Mouse (Mus musculus): Measurements from ENCODE around the gene Chst14.

Gene Chst14

DNA sequence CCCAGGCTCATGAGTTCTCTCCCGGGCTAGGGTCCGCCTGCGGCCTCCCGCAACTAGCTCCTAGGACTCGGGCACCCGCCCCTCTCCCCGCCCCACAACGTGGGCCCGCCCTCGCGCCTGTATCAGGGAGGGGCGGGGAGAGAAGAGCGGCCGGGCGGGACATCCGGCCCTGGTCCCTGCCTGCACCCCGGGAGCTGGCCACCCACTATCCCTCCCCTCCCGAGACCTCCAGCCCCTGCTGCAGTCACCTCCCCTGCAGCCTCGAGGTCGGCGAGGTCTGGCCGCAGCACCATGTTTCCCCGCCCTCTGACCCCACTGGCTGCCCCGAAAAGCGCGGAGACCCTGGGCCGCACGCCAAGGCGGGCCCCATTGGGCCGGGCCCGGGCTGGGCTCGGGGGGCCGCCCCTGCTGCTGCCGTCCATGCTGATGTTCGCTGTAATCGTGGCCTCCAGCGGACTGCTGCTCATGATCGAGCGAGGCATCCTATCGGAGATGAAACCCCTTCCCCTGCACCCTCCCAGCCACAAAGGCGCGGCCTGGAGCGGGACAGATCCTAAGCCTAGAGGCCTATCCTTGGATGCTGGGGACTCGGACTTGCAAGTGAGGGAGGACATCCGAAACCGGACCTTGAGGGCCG is at the start of gene Chst14:
TSS of gene Chst14 (plus strand) at position 136 of the 637 bp plus-strand sequence.
- in situ Hi-C loops (cut with MboI): no loop called here

DNA sequence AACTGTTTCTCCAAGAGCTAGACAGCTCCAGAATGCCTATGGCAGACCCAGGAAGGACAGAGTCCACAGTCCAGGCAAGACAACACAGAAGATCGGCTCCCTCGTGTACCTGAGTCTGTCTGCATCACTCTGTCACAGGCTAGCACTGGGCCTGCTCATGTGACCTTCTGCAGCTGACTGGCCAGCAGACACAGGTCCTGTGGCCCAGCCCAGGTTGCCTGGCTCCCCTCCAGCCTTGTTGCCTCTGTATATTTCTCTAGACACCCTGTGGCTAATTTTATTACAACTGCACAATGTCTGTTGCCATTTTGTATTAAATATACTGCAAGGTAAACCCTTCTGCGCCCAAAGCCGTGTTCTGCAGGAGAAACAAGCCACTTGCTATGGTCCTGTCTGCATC is 45.3 kb upstream of the Chst14 start:
- in situ Hi-C loops (cut with MboI): loop anchor here (5.0 to 25.0 kb wide), 3 partner anchors 119 to 394 kb away; partner anchors contain the start of genes Ccdc9b, Phgr1 and Srp14

DNA sequence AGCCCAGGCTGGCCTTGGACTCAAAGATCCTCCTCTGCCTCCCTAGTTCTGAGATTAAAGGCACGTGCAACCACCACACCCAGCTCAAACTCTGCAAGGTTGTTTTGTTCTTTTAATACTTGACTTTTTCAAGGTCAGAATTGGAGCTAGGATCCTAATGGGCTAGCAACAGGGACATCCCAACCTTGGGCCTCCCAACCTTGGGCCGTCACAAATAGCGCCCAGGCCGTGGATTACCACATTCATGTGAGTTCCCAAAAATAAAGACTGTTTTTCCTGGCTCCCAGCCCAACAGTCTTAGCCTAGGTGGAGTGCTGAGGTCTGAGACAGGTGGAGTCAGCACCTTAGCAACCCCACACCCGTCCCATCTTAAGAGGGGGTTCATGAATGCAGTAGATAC is 44.3 kb upstream of the Chst14 start:
- in situ Hi-C loops (cut with MboI): loop anchor here (5.0 to 25.0 kb wide), 3 partner anchors 120 to 395 kb away; partner anchors contain the start of genes Ccdc9b, Phgr1 and Srp14

DNA sequence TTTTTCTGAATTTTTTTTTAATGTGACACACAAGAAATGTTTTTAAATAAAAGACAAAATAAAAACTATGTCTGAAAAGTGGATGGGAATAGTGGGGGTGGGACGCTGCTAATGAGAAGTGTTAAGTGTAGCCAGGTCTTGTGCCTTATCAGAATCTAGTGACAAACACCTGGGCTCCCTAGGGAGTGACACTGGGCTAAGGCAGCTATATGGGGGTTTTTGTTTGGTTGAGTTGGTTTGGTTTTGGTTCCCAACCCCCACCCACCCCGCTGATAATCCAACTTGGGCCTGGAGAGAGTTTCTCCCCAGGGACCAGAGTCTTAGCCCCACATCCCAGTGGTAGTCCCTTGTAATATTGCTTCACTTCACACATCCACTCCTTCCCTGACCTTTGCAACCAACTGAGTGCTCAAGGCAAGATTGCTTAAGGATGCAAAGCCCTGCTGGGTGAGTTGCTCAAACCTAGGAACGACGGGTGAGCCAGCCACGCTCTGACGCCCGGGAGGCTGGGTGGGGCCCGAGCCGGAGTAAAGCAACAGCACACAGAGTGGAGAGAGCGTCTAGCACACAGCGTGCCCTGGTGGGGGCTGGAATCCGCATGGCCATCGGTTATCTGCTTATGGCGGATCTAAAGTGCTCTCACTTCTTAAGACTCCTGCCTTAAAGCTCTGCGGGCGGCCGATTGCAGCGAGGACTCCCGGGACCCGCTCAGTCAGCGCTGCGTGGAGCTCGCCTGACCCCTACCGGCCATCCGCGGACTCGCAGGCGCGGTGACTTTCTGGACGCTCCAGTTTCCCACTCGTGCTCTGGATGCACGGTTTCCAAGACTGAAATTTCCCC is 43.2 kb upstream of the Chst14 start:
- in situ Hi-C loops (cut with MboI): loop anchor here (5.0 to 25.0 kb wide), 3 partner anchors 121 to 396 kb away; partner anchors contain the start of genes Ccdc9b, Phgr1 and Srp14

DNA sequence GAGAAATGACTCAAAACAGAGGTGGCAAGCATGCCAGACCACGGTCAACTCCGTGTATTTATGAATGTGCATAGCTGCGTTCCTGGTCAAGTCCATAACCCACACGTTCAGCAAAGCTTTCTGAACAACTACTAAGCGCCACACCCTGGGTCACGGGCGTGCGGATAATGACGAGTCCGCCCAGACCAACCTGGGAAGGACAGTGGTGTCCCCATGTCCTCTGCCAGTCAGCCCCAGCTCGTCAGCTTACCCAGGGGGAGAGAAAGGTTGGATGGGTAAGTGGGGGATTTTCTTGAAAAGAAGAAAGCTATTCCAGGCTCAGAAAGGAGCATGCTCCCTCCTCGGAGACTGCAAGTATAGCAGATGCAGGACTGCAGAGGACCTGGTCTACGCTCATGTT is 38.9 kb upstream of the Chst14 start:
- in situ Hi-C loops (cut with MboI): loop anchor here (25.0 kb wide), 2 partner anchors 125 to 400 kb away; partner anchors contain the start of genes Ccdc9b, Phgr1 and Srp14

DNA sequence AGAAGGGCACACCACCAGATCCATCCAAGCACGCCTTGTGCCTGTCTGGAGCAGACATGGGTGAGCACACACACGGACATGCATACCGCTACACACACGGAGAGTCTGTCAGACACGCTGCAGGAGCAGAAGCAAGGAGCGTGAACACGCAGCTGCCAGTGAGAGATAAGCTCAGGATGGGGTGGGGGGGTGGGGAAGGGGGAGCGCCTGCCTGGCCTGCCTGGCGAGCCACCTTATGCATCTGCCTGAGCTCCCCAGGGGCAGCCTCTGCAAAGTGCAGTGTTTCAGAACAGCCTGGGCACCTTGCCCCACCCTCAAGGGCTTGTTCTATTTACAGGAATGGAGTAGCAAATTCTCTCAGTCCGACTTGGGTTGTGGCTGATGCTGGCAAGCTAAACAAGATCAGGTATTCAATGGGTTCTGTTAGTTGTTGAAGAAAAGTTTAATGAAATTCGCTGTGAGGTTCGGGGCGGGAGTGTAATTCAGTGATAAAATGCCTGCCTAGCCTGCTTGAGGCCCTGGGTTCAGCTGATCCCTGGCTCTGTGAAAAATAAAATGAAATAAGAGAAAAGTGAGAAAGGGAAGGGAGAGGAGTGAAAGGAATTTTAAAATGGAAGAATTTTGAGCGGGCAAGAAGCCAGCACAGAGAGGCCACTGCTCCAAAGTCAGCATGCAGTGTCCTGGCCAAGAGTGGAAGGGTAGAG is 38.3 kb upstream of the Chst14 start:
- in situ Hi-C loops (cut with MboI): loop anchor here (25.0 kb wide), 2 partner anchors 126 to 401 kb away; partner anchors contain the start of genes Ccdc9b, Phgr1 and Srp14

DNA sequence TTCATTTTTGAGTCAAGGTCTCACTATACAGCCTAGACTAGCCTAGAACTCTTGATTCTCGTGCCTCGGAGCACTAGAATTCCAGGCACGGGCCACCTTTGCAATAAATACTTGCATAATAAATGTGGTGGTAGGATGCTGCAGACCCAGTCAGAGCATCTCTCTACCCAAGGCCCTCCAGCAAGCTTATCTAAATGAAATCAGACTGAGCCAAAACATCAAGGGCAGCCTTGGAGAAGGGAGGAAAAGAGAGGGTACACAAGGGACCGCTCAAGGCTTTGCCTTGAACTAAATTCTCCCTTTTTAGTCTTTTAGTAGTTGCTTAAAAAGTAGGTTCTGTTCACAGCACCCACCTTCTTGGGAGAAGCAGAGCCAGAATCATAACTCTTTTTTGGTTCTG is 35.1 kb upstream of the Chst14 start:
- in situ Hi-C loops (cut with MboI): loop anchor here (25.0 kb wide), 2 partner anchors 129 to 404 kb away; partner anchors contain the start of genes Ccdc9b, Phgr1 and Srp14

DNA sequence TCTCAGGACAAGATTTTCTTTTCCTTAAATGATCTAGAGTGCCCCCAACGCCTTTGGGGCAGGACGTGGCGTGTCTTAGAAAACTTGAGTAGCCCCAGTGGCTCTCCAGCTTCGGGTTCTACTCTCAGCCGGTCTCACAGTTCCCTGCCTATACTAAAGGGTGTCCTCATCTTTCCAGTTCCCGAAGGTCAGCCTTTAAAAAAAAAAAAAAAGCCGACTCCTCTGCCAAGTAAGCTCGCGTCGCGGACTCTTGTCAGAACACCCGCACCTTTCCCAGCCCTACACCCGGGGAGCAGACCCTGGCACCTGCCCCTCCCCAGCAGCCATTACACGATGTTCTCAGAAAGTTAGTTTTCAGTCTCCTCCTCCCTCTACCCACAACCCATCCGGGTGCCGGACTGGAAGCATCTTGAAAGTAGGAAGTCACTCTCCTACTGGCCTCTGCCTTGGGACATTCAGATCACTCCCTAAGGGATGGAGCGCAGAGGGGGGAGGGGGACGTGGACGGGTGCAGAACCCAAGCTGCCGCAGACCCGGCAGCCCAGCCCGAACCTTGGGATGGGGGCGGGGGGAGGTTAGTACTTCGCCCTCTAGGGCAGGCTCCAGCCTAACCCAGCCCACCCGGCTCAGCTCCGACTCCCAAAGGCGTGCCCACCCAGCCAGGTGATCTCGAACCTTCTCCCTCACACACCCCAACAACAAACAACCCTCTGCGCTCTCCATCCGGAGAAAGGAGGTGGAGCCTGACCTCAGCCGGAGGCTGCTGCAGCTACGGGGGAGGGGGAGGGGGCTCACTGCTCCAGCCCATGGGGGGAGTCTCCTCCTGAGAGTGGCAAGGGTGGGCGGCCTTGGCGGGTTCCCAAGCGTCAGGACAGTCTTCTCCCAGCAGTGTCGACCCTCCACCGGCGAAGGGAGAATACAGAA is 30.0 kb upstream of the Chst14 start:
- in situ Hi-C loops (cut with MboI): loop anchor here (25.0 kb wide), 2 partner anchors 134 to 409 kb away; partner anchors contain the start of genes Ccdc9b, Phgr1 and Srp14

DNA sequence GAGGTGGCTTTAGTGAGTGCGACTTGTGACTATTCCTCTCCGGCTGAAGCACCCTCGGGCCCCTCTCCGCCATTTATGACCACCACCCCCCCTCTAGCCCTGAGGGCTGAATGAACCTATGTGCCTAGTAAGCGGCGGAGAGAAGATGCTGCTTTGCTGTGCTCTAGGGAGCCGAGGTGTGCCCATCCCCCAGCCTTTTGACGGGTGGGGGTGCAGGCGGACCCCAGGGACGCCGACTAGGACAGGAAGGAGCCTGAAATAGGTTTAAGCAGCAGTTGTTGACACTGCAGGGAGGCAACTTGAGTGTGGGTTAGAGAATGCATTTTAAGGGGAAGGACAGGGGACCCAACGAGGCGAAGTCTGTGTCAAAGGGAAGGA is 29.4 kb upstream of the Chst14 start:
- in situ Hi-C loops (cut with MboI): loop anchor here (25.0 kb wide), 2 partner anchors 135 to 410 kb away; partner anchors contain the start of genes Ccdc9b, Phgr1 and Srp14

DNA sequence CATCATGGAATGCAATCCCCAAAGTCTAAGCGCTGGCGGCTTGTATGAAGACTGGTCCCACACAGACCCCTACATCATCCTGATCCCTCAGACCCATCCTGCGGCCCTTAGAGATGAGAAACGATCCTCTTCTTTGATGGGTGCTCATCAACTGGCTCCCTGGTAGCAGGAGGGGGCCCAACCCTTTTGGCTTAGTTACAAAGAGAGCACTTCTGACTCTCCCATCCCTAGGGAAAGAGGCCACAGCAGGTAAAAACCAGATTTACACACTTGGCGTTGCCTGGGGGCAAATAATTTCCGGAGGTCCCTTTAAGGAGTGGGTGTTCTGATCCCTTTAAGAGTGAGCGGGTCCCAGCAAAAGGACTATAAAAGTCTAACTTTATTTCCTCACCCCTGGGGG is 28.9 kb upstream of the Chst14 start:
- in situ Hi-C loops (cut with MboI): loop anchor here (25.0 kb wide), 2 partner anchors 135 to 410 kb away; partner anchors contain the start of genes Ccdc9b, Phgr1 and Srp14

DNA sequence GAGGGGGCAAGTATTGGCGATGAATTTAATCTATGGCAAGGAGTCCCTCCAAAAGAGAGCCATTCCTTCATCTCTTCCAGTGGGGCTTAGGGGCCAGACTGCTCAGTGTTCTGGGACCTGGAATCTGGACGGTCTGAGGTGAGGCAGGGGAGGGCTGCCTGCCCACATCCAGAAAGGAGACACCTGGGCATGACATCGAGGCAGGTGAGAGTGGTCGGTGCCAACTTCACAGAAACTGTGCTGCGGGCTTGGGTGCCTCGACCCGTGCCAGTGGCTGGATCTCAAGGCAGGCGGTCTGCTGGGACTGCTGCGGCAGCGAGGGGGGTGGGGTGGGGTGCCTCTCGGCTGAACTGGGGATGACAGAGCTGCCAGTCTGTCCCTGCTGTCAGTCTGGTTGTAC is 28.5 kb upstream of the Chst14 start:
- in situ Hi-C loops (cut with MboI): loop anchor here (25.0 kb wide), 2 partner anchors 136 to 411 kb away; partner anchors contain the start of genes Ccdc9b, Phgr1 and Srp14

DNA sequence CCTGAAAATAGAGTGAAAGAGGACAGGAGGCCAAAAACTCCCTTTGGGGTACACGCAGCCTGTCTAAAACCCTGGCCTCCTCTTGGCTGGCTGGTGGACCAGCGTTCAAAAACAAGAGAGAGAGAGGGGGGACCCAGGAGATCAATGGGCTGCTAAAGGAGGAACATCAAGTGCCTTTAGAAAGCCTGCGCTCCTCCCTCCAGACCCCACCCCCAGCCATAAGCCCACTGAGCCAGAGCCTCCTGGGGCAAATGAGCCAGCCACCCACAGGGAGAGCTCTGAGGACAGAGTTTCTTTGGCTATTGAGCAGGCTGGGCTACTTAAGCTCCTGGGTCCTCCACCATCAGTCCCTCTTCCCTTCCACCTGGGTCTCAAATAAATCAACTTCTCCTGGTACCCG is 27.5 kb upstream of the Chst14 start:
- in situ Hi-C loops (cut with MboI): loop anchor here (25.0 kb wide), 2 partner anchors 136 to 411 kb away; partner anchors contain the start of genes Ccdc9b, Phgr1 and Srp14

DNA sequence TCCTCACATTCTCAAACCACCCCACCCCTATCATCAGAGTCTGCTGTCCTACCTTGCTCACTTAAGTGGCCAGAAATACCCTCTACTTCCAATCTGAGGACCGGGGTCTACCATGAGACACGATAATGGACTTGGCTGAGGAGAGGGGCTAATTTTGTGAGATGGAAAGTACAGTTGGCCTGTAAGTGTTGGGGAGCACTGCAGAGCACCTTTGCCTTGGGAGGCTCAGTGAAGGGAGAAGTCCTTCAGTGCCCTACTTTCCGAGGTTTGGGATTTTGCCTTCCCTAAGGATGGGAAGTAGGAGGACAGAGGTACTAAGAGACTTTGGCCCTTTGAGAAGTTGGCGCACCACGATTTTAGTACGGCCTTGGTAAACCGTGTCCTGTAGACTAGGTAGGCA is 27.0 kb upstream of the Chst14 start:
- in situ Hi-C loops (cut with MboI): loop anchor here (25.0 kb wide), 2 partner anchors 137 to 412 kb away; partner anchors contain the start of genes Ccdc9b, Phgr1 and Srp14

DNA sequence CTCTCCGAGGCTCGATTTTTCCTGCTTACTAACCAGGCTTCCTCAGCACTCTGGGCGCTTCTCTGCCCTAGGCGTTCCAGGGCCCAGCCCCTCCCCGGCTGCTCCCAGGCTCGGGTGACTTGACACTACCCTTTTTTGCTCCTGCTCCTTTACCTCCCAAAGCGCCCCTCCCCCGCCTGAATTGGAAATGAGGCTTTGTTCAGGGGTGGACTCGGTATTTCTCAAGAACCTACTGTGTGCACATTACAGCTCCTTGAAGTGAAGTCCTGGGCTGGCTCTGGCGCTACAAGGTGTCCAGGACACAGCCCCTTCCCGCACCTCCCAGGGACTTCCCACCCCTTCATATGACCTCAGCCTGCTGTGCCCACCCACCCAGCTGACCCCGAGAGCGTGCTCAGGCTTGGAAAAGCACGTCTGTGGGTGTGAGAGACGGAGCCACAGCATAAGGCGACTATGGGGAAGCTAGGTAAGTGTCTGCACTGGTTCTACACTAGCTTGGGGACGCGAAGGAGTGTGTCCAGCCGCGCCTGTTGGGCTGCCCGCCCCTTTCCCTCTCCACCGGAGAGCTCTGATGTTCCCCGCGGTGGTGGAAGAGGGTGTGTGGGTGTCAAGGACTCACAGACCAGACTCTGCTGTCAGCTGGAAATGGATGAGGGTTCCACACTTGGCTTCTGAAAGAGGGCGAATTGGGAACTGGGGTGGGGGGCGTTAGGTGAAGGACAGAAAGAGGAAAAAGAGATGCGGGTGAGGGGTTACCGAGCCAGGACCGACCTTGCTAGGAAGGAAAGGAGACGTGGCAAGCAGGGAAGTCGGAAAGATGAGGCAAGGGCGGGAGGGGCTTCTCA is 26.1 kb upstream of the Chst14 start, which contains the start of gene Bahd1:
TSS of gene Bahd1 (plus strand) at position 397 of the 845 bp plus-strand sequence.
- in situ Hi-C loops (cut with MboI): loop anchor here (25.0 kb wide), 2 partner anchors 138 to 413 kb away; partner anchors contain the start of genes Ccdc9b, Phgr1 and Srp14

DNA sequence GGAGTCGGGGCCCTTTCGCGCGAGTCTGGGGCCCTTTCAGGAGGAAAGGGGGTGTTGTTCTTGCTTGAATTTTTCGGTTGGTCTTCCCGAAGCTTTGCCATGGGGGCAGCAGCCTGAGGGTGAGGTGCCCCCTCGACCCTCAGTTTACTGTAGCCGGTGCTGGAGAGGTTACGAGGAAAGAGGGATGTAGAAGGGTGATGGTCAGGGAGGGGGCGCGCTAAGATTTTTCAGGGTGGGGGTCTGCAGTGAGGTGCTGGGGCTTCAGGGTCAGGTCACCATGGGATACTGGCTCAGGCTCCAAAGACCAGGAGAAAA is 25.5 kb upstream of the Chst14 start:
- in situ Hi-C loops (cut with MboI): no loop called here

DNA sequence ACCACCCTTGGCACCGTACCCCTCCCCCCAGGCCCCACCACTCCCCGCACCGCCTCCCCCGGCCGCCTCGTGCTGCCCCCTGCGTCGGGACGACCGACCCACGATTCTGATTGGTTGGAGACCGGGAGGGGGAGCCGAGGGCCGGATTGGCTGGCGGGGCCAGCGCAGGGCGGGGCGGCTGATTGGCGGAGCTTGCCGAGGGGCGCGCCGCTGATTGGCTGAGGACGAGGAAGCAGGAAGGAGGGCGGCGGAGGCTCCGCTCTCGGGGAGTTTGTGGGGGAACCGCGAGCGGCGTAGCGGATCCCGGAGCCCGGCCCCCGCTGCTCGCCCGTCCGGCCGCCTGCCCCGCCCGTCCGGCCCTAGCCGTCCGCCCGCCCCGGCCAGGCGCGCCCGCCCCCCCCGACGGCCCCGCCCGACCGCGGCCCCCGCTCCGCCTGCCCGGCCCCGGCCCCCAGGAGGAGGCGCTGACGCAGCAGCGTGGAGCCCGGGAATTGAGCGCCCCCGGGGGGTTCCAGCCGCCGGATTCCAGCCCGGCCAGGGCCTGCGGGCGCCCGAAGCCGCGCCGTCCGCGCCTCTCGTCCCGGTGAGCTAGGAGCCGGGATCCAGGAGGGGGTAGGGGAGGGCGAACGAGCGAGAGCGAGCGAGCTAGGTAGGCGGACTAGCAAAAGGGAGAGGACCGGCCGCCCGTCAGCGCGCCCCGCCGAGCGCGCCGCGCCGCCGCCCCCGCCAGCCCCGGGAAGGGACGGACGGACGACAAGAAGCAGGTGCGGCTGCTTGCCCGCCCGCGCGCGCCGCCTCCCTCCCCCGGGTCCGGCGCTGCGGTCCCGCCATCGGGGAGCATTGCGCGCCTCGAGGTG is 24.9 kb upstream of the Chst14 start:
- in situ Hi-C loops (cut with MboI): no loop called here

DNA sequence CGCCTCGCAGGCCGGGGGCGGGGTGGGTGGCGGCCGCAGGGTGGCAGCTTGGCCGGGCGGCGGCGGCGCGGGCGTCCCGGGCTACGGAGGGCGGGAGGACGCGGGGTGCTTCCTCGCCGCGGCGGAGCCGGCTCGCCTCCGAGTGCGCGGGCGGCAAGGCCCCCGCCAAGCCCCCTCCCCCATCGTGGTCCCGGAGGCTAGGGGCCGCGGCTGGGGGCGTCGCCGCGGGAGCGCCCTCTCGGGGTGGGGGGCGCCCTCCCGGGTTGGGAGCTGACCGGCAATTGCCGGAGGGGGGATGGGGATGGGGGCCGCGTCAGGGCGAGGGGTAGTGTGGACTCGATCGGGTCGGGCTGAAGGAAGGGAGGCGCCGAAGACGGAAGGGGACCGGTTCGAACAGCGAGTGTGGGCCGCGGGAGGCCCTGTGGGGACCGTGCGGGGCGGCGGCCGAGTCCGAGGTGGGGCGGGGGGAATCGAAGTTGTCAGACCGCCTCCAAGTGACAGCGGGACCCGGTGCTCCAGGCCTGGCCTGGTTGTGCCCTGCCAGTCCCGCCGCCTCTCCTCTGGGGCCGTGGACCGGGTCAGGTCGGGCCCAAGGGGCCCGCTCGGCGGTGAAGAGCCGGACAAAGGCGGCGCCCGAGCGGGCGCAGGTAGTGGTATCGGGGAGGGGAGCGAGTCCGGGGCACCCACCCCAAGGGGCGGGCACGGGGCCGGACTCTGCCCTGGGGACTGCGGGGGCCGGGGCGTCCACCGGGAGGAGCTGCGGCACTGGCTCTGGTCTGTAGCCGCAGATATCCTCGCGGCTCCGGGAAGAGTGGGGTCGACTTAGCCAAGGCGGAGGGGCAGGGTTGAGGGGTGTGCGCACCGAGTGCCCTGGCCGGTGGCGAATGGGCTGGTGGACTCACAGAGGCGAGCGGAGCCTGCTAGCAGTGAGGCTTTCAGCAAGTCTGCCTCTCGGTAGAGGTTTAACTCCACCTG is 24.0 kb upstream of the Chst14 start:
- in situ Hi-C loops (cut with MboI): no loop called here

All from mature B cell (primary cell).